Mouse (Mus musculus) brain, embryonic 14.5 days (tissue): ENCODE results near the gene Leng9.

ENCODE experiments used
- CTCF ChIP-seq: fragments of 200-500 bp; IDR thresholded peaks from 2 replicates; pipeline ENCODE4 v1.5.1; 2012; ENCODE audit warnings: inconsistent platforms, mild to moderate bottlenecking, moderate library complexity, borderline replicate concordance; ENCODE audit not compliant: insufficient read depth, insufficient read length; ENCODE audit errors: extremely low read depth
- POLR2A ChIP-seq: fragments of 200-500 bp; IDR thresholded peaks from 2 replicates; pipeline ENCODE4 v1.6.1; 2012; ENCODE audit warnings: mild to moderate bottlenecking, inconsistent platforms, borderline replicate concordance; ENCODE audit not compliant: poor library complexity, insufficient read depth, insufficient read length, severe bottlenecking; ENCODE audit errors: extremely low read depth

DNA sequence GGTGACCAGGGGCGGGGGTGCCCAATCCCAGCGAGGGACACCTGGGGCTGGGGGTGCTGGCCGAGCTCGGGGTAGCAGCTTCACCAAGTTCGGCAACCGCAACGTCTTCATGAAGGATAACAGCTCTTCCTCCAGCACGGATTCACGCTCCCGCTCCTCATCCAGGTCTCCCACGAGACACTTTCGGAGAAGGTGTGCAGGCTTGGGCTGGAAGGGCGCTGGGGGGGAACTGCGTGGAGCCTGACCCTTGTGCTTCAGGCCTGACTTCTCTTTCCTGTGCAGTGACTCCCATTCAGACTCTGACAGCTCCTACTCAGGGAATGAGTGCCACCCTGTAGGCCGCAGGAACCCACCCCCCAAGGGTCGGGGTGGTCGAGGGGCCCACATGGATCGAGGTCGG is 6.7 kb downstream of the Leng9 start:
- TF ChIP-seq CTCF (no peak), POLR2A (no peak)
